Mouse (Mus musculus) G1E (cell line): ENCODE measurements at regions not wholly inside any gene's neighbourhood (a gene's known extent, or its start where the extent isn't known, plus 50 kb on each side); places are given as distances from the start of the nearest gene placed in this dataset.

Experiments
- CTCF ChIP-seq: IDR thresholded peaks from 2 replicates; pipeline ENCODE4 v1.5.1; 2012; ENCODE audit warnings: low read depth, low read length, inconsistent platforms, mixed read lengths
- TAL1 ChIP-seq: conservative IDR thresholded peaks from 2 replicates; pipeline ENCODE4 v1.6.1; 2012; ENCODE audit warnings: low read depth, low read length, inconsistent platforms, mixed read lengths

- TF ChIP-seq CTCF (no peak), TAL1 (no peak)
Measured at GRCm38 (mm10) chr13:57061074-57061473, 165.3 kb upstream of the Trpc7 start.
